Mouse (Mus musculus) ES-E14 (cell line): ENCODE measurements at regions not wholly inside any gene's neighbourhood (a gene's known extent, or its start where the extent isn't known, plus 50 kb on each side); places are given as distances from the start of the nearest gene placed in this dataset.

Experiments
- DNase-seq: peaks from one replicate; pipeline ENCODE4 v3.0.0-alpha.2; 2013; ENCODE audit warnings: low read depth, low spot score
- H3K27ac ChIP-seq: 2 replicates; pipeline ENCODE4 v1.5.1; 2012; ENCODE audit warnings: low read depth, mild to moderate bottlenecking, low read length, moderate library complexity, mixed read lengths; ENCODE audit not compliant: poor library complexity, insufficient read depth, severe bottlenecking
- H3K36me3 ChIP-seq: 2 replicates; pipeline ENCODE4 v1.6.1; 2012; ENCODE audit warnings: mild to moderate bottlenecking, low read length, moderate library complexity, mixed read lengths; ENCODE audit not compliant: control insufficient read depth, poor library complexity, insufficient read depth, severe bottlenecking
- H3K4me1 ChIP-seq, 2 experiments: fragments of 150-350 bp in 1 of 2; sonication (generic) in 1 of 2; 2 replicates each; pipeline ENCODE4 v1.6.1; 2012; ENCODE audit warnings: low read length in 2 of 2, mild to moderate bottlenecking in 1 of 2, mixed read lengths in 1 of 2; ENCODE audit not compliant: control insufficient read depth in 2 of 2, insufficient read depth in 2 of 2, poor library complexity in 1 of 2
- H3K4me3 ChIP-seq, 2 experiments: fragments of 150-350 bp in 1 of 2; sonication (generic) in 1 of 2; 2 replicates each; pipeline ENCODE4 v1.5.1; 2012; ENCODE audit warnings: low read length in 2 of 2, low read depth in 1 of 2, mild to moderate bottlenecking in 1 of 2, mixed read lengths in 1 of 2; ENCODE audit not compliant: insufficient read depth in 1 of 2, poor library complexity in 1 of 2, severe bottlenecking in 1 of 2
- H3K9ac ChIP-seq: 2 replicates; pipeline ENCODE4 v1.6.1; 2012; ENCODE audit warnings: low read depth, mild to moderate bottlenecking, low read length, mixed read lengths; ENCODE audit not compliant: poor library complexity, insufficient read depth, severe bottlenecking
- H3K9me3 ChIP-seq: fragments of 150-350 bp; sonication (generic); 2 replicates; pipeline ENCODE4 v1.6.1; 2012; ENCODE audit warnings: low read depth, mild to moderate bottlenecking, low read length; ENCODE audit not compliant: control insufficient read depth, insufficient read depth
- CHD2 ChIP-seq: IDR thresholded peaks from 2 replicates; pipeline ENCODE4 v1.6.1; 2014; ENCODE audit warnings: mild to moderate bottlenecking, low read depth, low read length, inconsistent platforms
- HCFC1 ChIP-seq: IDR thresholded peaks from 2 replicates; pipeline ENCODE4 v1.6.1; 2012; ENCODE audit warnings: low read length, inconsistent platforms, borderline replicate concordance; ENCODE audit not compliant: insufficient read depth
- MAFK ChIP-seq: IDR thresholded peaks from 2 replicates; pipeline ENCODE4 v1.6.1; 2014; ENCODE audit warnings: mild to moderate bottlenecking, low read depth, low read length, inconsistent platforms; ENCODE audit not compliant: insufficient read depth
- ZC3H11A ChIP-seq: IDR thresholded peaks from 2 replicates; pipeline ENCODE4 v1.6.1; 2012; ENCODE audit warnings: low read depth, mild to moderate bottlenecking, inconsistent platforms, low read length, borderline replicate concordance
- ZNF384 ChIP-seq: IDR thresholded peaks from 2 replicates; pipeline ENCODE4 v1.6.1; 2012; ENCODE audit warnings: low read depth, low read length, inconsistent platforms
- in situ Hi-C, 2 experiments: fragments of 600-800 bp; cut with MboI; formaldehyde crosslinking; loops; one replicate each; pipeline ENCODE4 v1.15.1; 2025; ENCODE audit warnings: low sequenced_read_pairs in 2 of 2, inconsistent platforms in 1 of 2; ENCODE audit not compliant: unreplicated experiment in 2 of 2

GRCm38 (mm10) chr17:9907077-9907476, 237.6 kb upstream of the Pabpc6 start:
- Histone ChIP-seq H3K4me3 (no peak overlapping the region), H3K9me3 (no peaks in the 10 kb centered on the region), H3K9ac (no peak overlapping the region), H3K36me3 (no peaks in the 10 kb centered on the region), H3K4me1 (peaks cover 4 to 22% of the 10 kb centered on the region in 2 experiments), H3K27ac (no peak overlapping the region)
- TF ChIP-seq MAFK (no peak), ZNF384 (no peak), CHD2 (no peak), ZC3H11A (no peak), HCFC1 (no peak)
- DNase-seq, result no peak
- in situ Hi-C loops, result no loop called here

- H3K4me3 ChIP-seq, result 0 out of 4 replicates have a peak overlapping the region, but pooled peaks of 1 of the 2 experiments have one; percentile 4
- in situ Hi-C loops, result no loop called here
- H3K36me3 ChIP-seq, result no peaks in the 10 kb centered on the region
- H3K9me3 ChIP-seq, result no peaks in the 10 kb centered on the region
- H3K4me1 ChIP-seq, result peaks cover 4 to 22% of the 10 kb centered on the region in 2 experiments
- no peak for DNase-seq
- no peak overlapping the region for H3K27ac ChIP-seq
- H3K9ac ChIP-seq, result no peak overlapping the region
- TF ChIP-seq ZC3H11A (no peak), CHD2 (no peak), HCFC1 (no peak), ZNF384 (no peak), MAFK (no peak)
Observed at GRCm38 (mm10) chr17:9905501-9906462, 236.3 kb upstream of the Pabpc6 start.

GRCm38 (mm10) chr17:9904525-9904991, 235.0 kb upstream of the Pabpc6 start:
- DNase-seq, result no peak
- TF ChIP-seq HCFC1, result no peak
- no peak for TF ChIP-seq CHD2
- TF ChIP-seq ZNF384, result no peak
- TF ChIP-seq MAFK, result no peak
- TF ChIP-seq ZC3H11A, result no peak
- no peak overlapping the region for H3K9ac ChIP-seq
- H3K4me1 ChIP-seq, result peaks cover 4 to 22% of the 10 kb centered on the region in 2 experiments
- in situ Hi-C loops, result no loop called here
- H3K27ac ChIP-seq, result no peak overlapping the region
- no peaks in the 10 kb centered on the region for H3K9me3 ChIP-seq
- no peak overlapping the region for H3K4me3 ChIP-seq
- H3K36me3 ChIP-seq, result no peaks in the 10 kb centered on the region

- Histone ChIP-seq H3K9me3 (no peaks in the 10 kb centered on the region), H3K4me1 (peaks cover 4 to 22% of the 10 kb centered on the region in 2 experiments), H3K27ac (no peak overlapping the region), H3K9ac (no peak overlapping the region), H3K36me3 (no peaks in the 10 kb centered on the region), H3K4me3 (no peak overlapping the region)
- TF ChIP-seq ZC3H11A, result no peak
- TF ChIP-seq MAFK, result no peak
- TF ChIP-seq CHD2, result no peak
- no peak for TF ChIP-seq HCFC1
- no peak for TF ChIP-seq ZNF384
- in situ Hi-C loops, result no loop called here
- DNase-seq, result no peak
Observed at GRCm38 (mm10) chr17:9903313-9903712, 233.8 kb upstream of the Pabpc6 start.

GRCm38 (mm10) chr17:9896964-9897363, 227.4 kb upstream of the Pabpc6 start:
- Histone ChIP-seq H3K9me3 (no peaks in the 10 kb centered on the region), H3K4me3 (no peak overlapping the region), H3K4me1 (peaks cover 5 to 6% of the 10 kb centered on the region in 2 experiments; a peak in 3 of 4 replicates), H3K27ac (no peak overlapping the region), H3K9ac (no peak overlapping the region), H3K36me3 (no peaks in the 10 kb centered on the region)
- no peak for TF ChIP-seq MAFK
- no peak for TF ChIP-seq ZC3H11A
- no peak for TF ChIP-seq CHD2
- no peak for TF ChIP-seq HCFC1
- TF ChIP-seq ZNF384, result no peak
- in situ Hi-C loops, result no loop called here
- DNase-seq, result no peak
